Mouse (Mus musculus): ENCODE data around the gene Tmprss5.
A peak's percentile ranks its signal among the peaks of the same experiment; 100 is the strongest.

Tmprss5 gene

DNA sequence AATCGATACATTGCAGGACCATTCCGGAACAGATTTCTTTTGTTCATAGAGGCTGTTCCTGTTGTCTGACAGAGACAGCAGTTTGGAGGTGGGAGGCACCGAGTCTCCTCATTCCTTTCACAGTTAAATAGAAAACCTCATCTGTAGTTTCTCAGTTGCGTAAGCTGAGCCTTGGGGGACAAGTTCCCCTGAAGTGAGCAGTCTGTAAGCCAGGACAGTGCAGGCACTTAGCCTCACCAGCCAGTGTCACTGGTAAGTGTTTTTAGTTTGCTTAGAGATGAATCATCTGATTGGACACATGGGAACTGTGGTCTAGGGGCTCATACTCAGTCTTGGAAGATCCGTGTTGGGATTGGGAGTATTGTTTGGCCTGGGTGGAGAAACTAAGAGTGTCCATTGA is at the start of gene Tmprss5:
Gene Tmprss5, plus strand, starts transcription at position 154 of the 400 bp plus-strand sequence.
- DNase-seq (ENCODE audit: low spot score), result no peak

GRCm38 (mm10) chr9:49034764-49035163 is 46.3 kb upstream of the Tmprss5 start:
- DNase-seq (ENCODE audit: low spot score), result no peak

- DNase-seq (ENCODE audit: low spot score), result no peak
Observed at GRCm38 (mm10) chr9:49050901-49051300, 30.2 kb upstream of the Tmprss5 start.

GRCm38 (mm10) chr9:49051349-49051748 is 29.7 kb upstream of the Tmprss5 start:
- DNase-seq (ENCODE audit: low spot score), result no peak

- DNase-seq (ENCODE audit: low spot score), result no peak
Observed at GRCm38 (mm10) chr9:49054028-49054427, 27.0 kb upstream of the Tmprss5 start.

GRCm38 (mm10) chr9:49055333-49056205 is 25.5 kb upstream of the Tmprss5 start, which contains the start of gene Zw10:
TSS of gene Zw10 (plus strand) at chr9:49055613.
- peak; percentile 78 for DNase-seq (ENCODE audit: low spot score)

- no peak for DNase-seq (ENCODE audit: low spot score)
Observed at GRCm38 (mm10) chr9:49076847-49077246, 4.2 kb upstream of the Tmprss5 start.

DNA sequence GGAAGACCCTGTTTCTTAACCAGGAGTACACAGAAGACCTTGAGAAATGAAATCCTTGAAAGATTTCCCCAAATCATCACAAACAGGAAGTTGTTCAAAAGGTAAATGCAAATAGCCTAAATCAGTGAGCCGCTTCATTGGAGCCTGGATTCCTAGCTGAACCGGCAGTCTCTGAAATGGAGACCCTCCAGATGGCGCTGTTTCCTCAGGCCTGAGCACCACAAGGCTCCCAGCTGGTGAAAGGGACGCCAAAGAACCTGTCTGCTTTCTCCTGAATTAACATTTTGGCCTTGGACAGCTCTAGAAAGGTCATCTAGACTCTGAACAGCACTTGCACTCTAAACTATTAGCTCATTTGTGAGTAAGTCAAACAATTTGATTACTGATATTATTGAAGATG is 501 bp downstream of the Tmprss5 start:
- peak; percentile 35 for DNase-seq (ENCODE audit: low spot score)

GRCm38 (mm10) chr9:49087317-49087716 is 6.3 kb downstream of the Tmprss5 start:
- DNase-seq (ENCODE audit: low spot score), result no peak

GRCm38 (mm10) chr9:49098871-49099270 is 17.8 kb downstream of the Tmprss5 start:
- no peak for DNase-seq (ENCODE audit: low spot score)

GRCm38 (mm10) chr9:49102328-49102727 is 21.3 kb downstream of the Tmprss5 start:
- DNase-seq (ENCODE audit: low spot score), result no peak

- no peak for DNase-seq (ENCODE audit: low spot score)
Observed at GRCm38 (mm10) chr9:49109101-49109500, 28.0 kb downstream of the Tmprss5 start.

GRCm38 (mm10) chr9:49110476-49111220 is 29.6 kb downstream of the Tmprss5 start:
- DNase-seq (ENCODE audit: low spot score), result no peak

DNA sequence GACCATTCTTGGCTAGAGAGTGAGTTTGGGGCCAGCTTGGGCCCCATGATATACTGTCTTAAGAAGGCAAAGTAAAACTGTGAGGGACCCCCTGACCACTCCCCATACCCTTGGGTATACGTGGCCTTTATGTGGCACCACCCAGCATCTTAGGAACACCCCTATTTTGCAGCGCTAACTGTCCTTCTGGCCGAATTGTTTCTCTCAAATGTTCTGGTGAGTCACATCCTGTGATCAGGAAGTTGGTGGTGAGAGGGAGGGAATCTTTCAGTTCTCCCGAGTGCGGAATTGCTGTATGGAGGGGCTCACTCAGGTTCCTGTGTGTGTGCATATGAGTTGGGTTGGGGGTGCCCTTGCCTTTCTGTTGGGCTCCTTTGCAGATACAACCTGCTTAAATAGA is 30.2 kb downstream of the Tmprss5 start:
- no peak for DNase-seq (ENCODE audit: low spot score)

GRCm38 (mm10) chr9:49118271-49118825 is 37.3 kb downstream of the Tmprss5 start:
- no peak for DNase-seq (ENCODE audit: low spot score)

GRCm38 (mm10) chr9:49119759-49120158 is 38.7 kb downstream of the Tmprss5 start:
- DNase-seq (ENCODE audit: low spot score), result no peak

DNA sequence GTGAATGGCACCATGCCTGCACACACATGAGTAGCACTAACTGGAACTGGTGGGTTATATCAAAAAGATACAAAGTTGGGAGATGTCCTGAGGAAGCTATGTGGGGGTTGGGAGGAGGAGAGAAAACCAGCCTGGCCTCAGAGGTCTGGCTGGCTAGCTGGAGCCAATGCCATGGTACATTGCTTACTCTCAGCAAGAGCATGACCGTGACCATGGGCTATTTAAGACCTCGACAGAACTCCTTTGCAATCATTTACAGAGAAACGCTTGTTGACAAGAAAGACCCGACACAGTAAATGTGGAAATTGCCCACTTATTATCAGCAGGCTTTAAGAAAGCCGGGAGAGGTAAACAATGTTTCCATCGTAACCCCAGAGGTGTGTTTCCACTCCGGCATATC is 44.6 kb downstream of the Tmprss5 start:
- DNase-seq (ENCODE audit: low spot score), result no peak

GRCm38 (mm10) chr9:49130514-49131010 is 49.5 kb downstream of the Tmprss5 start:
- no peak for DNase-seq (ENCODE audit: low spot score)

- no peak for DNase-seq (ENCODE audit: low spot score)
Observed at GRCm38 (mm10) chr9:49143841-49144240, 62.8 kb downstream of the Tmprss5 start.

DNA sequence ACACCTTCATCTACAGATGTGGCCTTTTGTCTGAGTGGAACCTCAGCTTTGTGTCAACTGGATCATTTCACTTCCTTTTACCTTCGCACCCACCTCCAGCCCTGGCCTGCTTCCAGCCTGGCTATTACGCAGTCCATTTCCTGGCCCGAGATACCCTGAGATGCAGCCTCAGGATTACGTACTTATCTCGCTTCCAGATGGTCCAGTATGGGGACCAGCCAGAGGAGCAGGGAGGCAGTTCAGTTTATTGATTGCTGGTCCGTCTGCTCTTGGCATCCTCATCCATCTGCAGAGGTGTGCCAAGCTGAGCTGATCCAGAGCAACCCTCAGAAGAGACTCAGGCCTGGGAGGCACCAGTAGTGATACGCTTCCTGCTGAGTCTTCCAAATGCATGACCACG is 64.7 kb downstream of the Tmprss5 start:
- DNase-seq (ENCODE audit: low spot score), result no peak

GRCm38 (mm10) chr9:49147031-49147430 is 66.0 kb downstream of the Tmprss5 start:
- DNase-seq (ENCODE audit: low spot score), result no peak
